Mouse (Mus musculus) right cerebral cortex, postnatal 4 days (tissue): ENCODE data around the gene Ctse.

Experiments used
- DNase-seq: peaks from one replicate; pipeline ENCODE4 v3.0.0-alpha.2; 2022

The Ctse gene

GRCm38 (mm10) chr1:131702094-131702766 is 64.1 kb downstream of the Ctse start:
- peak; percentile 50 for DNase-seq

DNA sequence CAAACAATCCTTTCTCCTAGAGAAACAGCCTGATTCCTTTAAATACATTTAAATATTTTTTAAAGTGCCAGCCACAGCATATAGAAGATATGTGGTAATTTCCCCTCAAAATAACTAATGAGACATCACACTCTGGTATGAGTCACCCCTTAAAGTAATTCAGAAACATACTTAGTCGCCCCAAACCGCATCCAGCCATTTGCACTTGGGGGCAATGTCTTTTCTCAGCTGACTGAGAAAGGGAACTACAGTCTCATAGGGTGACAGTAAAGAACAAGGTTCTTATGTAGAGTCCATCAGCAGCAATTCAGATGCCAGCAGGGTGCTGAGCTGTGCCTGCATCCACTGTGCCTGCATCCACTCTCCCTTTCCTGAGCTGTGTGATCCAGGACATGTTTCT is 65.4 kb downstream of the Ctse start:
- no peak for DNase-seq

DNA sequence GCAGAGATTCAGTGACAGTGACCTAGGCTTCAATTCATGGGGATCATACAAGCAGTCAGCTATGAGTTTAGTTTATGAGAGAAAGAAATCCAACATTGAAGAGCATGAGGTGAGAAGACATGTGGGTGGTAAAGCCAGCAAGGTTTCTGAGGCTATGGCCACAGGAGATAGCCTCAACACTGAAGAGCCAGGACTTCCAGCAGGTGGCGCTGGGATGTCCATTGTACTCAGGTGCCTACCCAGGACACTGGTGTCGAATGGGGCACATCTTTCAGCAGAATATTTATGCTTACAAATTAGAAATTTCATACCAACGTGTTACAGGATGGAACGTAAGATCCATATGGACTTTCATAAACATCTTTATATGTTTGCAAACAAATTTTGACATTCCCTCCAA is 70.2 kb downstream of the Ctse start:
- peak; percentile 40 for DNase-seq

DNA sequence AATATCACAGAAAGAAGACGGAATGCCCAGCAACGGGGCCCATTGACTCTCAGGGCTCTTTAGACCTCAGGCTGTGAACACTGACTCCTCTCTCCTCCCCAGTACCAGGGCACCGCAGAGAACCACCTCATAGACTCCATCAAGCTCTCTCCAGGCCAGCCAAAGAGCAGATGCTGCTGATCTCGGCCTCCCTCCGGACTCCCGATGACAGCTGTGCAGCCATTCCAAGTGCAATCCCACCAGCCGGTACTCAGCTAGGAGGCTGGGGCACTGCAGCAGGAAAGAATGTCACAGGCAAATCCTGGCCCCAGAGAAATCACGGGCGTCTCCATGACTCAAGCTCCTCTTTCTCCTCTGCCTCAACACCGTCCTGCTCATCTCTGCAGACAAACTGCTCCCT is 73.4 kb downstream of the Ctse start:
- no peak for DNase-seq

- DNase-seq = peak; percentile 90
Observed at GRCm38 (mm10) chr1:131712386-131712785, 74.3 kb downstream of the Ctse start.

DNA sequence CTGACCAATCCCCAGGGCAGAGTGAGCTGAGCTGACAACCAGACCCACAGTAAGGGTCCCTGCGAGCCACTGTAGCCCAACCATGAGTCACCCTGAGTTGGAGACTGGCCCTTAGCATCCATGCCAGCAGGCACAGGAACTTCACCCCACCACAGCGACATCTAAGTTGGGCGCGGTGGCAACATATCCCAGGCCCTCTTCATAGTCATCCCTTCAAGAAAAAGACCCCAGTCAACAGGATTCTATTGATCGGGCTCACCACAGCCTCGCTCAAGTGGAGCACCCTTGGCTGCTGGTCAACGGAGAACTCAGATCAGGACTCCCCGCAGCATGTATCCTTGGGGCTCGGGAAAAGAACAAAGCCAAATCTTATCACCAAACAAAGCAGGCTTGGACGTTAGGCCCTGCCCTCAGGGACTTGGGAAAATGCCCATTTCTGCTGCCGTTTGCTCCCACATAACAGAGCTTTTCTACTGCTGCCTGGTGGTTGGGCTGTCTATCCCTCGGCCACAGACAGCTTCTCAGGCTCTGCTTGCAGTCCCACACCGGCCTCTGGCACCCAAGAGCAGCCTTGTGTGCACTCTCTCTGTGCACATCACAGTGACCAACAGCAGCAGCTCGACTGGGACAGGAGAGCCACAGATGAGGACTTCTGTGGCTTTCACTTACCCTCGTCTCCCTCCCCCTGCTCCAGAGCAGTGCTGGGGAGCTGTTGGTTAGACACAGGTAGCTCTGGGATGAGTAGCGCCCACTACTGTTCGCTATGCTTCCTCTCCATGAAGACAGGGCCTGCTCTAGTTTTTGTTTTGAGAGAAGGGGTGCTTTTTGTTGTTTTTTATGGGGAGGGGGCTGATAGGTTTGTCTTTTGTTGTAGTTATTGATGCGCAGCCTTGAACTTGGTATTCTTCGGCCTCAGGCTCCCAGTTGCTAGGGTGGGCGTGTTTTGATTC is 76.6 kb downstream of the Ctse start:
- no peak for DNase-seq

- no peak for DNase-seq
Observed at GRCm38 (mm10) chr1:131718952-131719694, 81.0 kb downstream of the Ctse start.

DNA sequence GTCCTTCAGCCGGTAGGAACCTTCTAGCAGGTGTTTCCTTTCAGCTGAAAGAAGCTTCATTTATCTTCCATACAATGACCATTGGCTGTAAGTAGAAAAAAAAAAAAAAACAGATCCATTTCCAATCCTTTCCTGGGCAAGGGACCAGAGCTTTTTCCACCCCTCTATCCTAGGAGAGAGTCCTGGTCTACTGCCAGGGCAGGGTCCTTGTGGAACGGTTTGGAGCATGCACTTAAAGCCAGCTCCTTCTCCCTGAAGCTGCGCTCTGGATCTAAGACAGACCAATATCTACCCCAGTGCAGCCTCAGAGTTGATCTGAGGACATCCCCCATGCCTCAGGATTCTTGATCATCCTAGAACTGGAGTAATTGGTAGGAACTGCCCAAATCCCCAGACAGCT is 83.9 kb downstream of the Ctse start:
- DNase-seq = no peak

- no peak for DNase-seq
Observed at GRCm38 (mm10) chr1:131723549-131723948, 85.4 kb downstream of the Ctse start.
